Mouse (Mus musculus) ovary, postnatal 10 days (tissue): ENCODE data around the gene Slc29a1.
"Not testable (repeated sequence)": the region's sequence is repeated elsewhere in the genome, so short reads cannot be mapped to it uniquely, and the experiment has no call there.

ENCODE experiments used
- DNase-seq: peaks from one replicate; pipeline ENCODE4 v3.0.0; 2022; ENCODE audit warnings: low spot score

Slc29a1 gene

DNA sequence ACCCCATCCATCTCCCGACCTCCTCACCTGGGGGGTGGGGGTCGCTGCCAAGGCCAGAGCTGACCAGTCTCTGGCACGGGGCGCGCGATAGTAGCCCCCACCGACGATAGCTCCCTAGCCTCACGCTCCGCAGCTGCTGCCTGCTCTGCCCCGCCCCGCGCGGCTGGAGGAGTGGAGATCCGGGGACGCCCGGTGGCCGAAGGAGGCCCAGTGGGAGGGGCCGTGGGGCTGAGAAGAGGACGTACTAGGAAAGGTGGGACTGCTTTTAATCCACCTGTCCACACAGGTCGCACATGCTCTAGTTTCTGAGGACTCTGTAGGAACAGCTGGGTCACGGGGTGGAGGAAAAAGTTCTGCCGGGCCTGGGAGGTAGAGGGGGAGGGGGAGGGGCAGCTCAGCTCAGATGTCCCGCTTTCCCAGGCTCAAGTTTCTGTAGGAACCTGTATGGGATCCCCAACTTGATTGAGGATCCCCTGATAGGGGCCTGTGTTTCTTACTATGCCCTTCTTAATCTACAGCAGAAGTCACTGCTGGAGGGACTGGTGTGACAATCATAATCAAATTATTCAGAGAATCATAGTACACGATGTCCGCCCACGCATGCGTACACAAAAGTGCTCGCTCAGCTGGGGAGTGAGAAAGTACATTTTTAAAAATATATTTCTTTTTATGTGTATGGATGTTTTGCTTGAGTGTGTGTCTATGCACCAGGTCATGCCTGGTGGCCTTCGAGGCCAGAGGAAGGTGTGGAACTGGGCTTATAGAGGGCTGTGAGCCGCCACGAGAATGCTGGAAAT lies at the start of gene Slc29a1:
Slc29a1 (minus strand) TSS at position 161 of the 797 bp plus-strand sequence.
- DNase-seq: no peak

DNA sequence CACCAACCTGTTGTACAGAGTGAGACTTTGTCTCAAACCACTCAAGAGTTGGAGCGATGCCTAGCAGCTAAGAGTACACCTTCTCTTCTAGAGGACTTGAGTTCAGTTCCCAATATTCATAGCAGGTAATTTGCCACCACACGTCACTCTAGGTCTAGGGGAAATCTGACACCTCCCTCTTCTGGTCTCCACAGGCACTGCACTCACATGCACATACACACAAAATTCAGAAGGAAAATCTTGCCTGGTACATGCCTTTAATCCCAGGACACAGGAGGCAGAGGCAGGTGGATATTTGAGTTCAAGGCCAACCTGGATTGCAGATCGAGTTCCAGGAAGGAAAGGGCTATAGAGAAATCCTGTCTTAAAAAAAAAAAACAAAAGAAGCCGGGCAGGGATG lies 44.8 kb upstream of the Slc29a1 start:
- DNase-seq: no peak

DNA sequence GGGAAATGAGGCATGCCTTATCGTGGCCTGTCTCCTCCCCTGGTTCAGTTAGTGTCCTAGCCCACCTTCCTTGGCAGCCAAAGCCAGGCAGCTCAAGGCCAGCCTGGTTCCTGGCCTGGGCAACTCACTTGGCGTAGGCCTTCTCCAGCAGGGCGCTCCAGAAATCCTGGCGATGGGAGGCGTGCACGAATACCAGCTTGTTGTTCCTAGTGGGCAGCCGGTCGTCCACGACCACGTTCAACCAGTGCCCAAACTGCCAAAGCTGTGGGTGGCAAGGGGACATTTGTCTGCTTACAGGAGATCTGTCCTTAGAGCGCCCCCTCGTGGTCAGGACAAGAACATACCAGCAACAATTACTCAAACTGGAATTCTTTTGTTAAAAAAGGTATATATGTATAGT lies 43.3 kb upstream of the Slc29a1 start:
- DNase-seq: no peak

DNA sequence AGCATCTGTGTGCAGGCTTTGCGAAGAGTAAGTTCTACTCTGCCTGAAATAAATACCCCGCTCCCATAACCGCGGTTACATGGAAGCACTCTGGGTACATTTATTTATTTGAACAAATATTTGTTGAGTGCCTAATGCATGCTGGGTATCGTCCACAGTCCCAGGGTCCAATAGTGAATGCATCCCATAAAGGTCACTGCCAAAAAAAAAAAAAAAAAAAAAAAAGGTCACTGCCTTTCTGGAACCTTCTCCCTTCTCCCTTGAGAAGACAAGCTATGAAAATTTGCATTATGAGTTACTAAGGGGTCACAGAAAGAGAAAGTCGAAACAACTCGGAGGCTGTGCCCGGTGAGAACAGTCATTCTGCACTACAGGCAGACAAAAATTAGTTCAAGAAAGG lies 42.6 kb upstream of the Slc29a1 start:
- DNase-seq: no peak

GRCm38 (mm10) chr17:45638596-45639295 lies 39.3 kb upstream of the Slc29a1 start:
- no peak for DNase-seq

GRCm38 (mm10) chr17:45634033-45634432 lies 34.6 kb upstream of the Slc29a1 start:
- no peak for DNase-seq

DNA sequence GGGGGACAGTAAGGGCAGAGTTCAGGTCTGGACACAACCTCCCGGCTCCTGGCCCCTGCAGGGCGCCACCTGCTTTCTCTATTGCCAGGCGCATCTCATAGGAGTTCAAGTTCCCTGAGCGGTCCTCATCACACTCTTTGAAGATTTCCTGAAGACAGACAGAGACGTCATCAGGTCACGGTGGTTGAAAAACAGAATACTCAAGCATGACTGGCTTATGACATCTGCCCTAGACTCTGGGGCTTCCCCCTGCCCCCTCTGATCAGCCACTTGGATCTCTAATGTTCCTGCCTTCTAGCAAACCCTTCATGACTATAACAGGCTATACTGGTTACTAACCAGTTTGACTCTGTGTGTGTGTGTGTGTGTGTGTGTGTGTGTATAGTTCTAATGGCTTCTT lies 32.5 kb upstream of the Slc29a1 start:
- no peak for DNase-seq

GRCm38 (mm10) chr17:45630992-45631391 lies 31.6 kb upstream of the Slc29a1 start:
- no peak for DNase-seq

DNA sequence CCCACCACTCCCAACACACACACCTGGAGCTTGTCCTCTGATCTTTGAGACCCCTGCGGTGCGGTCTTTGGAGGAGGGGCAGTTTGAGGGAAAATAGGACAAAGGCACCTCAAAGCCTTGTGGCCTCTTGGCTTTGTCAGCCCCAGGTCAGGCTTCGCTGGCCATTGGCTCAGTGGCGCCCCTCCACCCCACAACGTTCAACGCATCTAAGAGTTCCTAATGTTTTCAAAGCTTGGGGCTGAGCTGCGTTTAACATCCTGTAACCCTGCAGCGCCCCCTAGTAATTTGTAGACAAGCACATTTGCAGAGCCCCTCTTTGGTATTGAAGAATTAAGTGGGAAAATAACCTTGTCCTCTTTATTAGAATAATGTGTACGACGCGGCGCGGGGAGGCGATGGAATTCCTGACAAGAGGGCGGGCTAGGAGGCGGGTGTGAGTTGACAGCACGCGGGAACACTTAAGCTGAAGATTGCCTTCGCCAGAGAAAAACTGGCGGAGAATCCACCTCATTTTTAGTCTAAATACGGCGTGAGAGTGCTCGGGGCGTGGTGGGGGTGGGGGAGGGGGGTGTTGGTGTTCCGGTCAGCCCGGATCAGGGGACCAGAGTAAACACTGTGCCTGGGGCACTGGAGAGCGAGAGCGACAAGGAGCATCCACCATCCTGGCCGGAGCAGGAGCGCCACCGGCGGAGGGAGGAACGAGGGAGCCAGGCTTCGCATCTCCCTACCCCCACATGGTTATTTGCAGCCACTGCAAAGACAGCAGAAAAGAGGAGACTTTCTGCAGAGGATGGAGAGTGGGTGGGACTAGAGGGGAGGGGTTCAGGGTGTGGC lies 30.7 kb upstream of the Slc29a1 start:
- peak; percentile 29 for DNase-seq

DNA sequence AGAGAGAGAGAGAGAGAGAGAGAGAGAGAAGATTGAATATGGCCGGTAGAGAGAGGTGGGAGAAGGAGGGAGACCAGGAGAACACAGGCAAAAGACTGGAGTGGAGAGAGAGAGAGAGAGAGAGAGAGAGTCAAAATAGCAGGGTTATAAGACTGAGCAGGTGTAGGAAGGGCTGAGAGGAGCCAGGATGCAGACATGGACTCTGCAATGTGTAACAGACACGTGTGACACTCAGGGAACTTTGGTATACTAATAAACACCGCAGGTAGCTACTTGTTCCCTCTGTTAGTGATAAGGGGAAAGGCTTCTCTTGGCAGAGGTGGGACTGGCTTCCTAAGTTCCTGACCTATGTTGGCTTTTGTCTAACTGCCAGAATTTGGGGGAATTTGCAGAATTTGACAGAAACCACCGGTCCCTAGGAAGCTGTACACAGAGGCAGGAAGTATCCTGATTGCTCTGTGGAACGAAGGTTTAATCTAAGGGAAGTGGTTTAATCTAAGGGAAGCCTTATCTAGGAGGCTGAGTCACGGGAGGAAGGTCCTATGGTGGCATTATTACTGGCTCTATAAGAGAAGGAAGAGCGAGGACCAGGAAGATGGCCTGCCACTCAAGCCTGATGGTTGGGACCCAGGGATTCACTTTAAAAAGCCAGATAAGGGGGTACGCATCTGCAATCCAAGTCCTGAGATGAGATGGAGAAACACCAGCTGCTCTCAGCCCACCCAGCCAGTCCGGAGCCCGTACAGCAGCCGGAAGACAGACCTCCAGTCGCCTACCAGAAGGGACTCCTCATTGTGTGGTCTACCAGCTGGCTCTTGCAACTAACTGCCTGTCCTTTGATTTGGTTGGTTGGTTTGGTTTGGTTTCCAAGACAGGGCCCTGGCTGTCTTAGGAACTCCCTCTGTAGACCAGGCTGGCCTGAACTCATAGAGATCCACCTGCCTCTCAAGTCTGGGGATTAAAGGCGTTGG lies 29.8 kb upstream of the Slc29a1 start:
- DNase-seq: no peak

DNA sequence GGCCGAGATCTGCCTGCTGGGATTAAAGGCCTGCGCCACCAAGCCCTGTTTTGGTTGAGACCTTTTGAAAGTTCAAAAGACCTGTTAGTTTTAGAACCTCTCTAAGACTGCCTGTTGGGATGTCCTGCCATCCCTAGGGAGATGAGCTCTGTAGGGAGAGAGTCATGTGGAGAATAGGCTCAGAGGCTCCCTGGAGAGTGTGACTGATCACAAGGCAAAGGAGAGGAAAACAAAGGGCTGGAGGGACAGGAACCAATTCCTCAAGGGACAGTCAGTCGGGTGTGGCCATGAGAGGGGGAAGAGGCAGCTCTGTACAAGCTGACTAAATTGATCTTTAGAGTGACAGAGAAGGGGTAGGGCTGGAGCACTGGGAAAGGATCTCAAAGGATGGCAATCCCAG lies 28.8 kb upstream of the Slc29a1 start:
- no peak for DNase-seq

GRCm38 (mm10) chr17:45626577-45627134 lies 27.2 kb upstream of the Slc29a1 start:
- DNase-seq: no peak

GRCm38 (mm10) chr17:45623425-45623824 lies 24.0 kb upstream of the Slc29a1 start:
- not testable (repeated sequence) for DNase-seq

DNA sequence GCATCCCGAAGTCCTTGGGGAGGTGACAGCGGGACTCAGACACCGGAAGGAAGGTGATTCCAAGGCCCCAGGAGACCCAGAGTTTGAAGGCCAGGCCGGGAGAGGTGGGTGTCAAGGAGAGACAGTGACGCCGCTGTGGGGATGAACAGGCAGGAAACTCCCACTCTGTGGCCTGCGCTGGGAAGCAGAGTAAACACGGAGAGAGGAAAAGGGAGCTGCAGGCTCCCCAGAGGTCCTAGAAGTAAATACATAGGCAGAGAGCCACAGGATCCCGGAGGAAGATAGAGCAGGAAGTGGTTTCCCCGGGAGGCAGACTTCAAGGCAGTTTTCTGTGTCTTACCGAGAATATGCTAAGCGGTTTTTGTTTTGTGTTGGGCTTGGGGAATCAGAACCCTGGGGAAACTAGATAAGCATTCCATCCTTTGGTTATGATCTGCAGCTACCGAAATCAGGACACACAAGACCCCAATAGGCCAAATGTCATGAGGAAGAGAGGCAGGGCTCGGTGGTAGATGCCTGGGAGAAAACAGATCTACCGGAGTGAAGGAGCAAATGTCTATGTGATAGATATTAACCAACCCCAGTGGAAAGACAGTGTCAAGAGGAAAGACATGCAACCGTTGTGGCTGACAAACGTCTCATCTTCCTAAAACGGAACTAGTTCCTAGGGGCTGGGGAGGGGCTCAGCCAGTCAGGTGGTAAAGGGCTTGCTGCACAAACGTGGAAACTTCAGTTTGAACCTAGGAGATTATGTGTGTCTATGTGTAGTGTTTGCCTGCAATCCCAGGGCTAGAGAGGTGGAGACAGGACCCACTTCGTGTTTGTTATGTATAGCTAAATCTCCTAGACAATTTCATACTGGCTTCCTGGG lies 20.2 kb upstream of the Slc29a1 start:
- DNase-seq: no peak

DNA sequence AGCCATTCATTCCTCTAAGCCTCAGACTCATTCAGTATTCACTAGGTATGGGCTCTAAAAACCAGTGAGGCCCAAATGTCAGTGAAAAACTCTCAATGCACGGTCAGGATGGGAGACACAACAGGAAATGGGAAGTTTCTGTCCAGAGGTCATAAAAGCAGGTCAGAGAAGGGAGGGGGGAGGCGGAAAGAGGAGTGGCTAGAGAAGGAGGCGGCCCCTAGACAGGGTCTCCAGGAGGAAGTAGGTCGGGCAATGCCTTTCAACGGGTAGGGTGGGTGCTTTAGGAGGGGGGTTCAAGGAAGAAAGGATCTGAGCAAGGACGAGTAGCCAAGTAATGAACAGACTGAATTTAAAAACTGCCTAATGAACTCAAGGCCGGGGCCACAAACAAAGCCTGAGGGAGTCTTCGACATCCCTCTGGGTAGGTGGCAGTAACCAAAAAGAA lies 19.6 kb upstream of the Slc29a1 start:
- no peak for DNase-seq

DNA sequence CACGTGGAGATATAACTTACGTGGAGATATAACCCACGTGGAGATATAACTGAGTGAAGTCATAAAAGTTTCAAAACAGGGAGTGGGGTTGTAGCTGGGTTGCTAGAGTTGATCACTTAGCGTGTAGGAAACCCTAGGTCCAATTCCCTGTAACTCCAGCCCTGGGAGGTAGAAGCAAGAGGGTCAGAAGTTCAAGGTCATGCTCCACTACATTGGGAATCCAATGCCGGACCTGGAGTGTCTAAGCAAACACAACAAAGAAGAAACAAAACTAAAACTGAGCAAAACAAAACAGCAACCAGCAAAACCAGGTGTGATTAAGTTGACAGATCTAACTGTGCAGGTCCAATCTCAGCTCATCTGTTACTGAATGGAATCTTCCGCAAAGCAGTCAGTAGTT lies 18.2 kb upstream of the Slc29a1 start:
- no peak for DNase-seq

DNA sequence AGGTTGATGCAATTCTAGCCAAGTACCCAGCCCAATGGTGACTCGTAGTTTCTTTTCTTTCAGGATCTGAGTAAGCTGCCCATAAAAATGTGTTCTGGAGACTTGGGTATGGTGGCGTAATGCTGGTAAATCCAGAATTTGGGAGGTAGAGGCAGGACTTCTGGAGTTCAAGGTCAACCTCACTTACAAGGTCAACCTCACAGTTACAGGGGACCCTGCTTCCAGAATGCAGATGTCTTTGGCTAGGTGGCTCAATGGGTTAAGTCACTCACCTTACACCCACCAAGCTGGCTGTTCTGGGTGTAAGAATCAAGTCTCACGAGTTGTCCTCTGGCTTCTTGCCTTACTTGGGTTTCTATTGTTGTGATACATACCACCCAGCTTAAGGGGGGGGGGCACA lies 17.3 kb upstream of the Slc29a1 start:
- DNase-seq: no peak

GRCm38 (mm10) chr17:45616046-45616650 lies 16.7 kb upstream of the Slc29a1 start:
- no peak for DNase-seq

DNA sequence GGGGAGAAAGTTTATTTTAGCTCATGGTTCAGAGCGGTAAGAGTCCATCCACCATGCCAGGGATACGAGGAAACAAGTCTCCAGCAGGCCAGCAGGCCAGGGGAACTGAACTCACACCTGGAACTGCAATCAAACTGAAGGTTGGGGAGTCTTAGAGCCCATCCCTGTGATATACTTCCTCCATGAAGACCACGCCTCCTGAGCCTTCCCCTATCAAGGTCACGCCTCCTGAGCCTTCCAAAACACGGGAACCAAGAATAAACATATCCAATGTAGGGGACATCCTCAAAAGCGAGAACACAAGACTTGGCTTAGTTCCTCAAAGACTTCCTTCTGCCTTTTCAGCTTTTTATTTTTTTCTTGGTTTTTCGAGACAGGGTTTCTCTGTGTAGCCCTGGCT lies 13.5 kb upstream of the Slc29a1 start:
- no peak for DNase-seq

DNA sequence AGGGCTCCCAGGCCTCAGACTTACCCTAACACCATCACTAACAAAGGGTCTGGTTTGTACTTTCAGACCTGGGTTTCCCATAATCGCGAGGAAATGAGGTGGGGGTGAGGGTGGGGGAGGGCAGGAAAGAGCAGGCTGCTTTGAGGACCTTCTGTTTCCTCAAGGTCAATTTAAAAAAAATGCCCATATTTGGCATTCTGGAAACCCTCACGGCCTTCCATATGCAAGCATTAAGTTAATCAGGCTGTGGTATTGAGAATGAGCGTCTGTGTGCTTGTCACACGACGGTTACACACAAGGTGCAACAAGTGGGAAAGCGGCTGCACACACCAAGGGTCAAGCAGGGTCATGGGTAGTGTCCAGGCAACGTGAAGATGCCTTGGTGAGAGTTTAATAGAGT lies 12.6 kb upstream of the Slc29a1 start:
- no peak for DNase-seq
